Mouse (Mus musculus): ENCODE data around the gene Erp29. TPM values are rescaled to one million over a fixed set of nuclear protein-coding genes. Genes with fewer than 3 reads are reported as not detected.

The Erp29 gene
- polyA plus RNA-seq, 1 experiment from 2014 or later = 167 TPM

- peaks cover 31% of the 10 kb centered on the region for H3K4me1 ChIP-seq
- peak overlapping the region; percentile 69 for H3K9ac ChIP-seq
- no peaks in the 10 kb centered on the region; the same call in 1 of the 2 replicates for H3K27me3 ChIP-seq (replicated peaks)
- 3% methylated on average over 42 of the region's 47 CpGs for WGBS
- H3K4me2 ChIP-seq = peak overlapping the region; percentile 68
- peak overlapping the region; percentile 79 for H3K4me3 ChIP-seq
- peak; percentile 66 for ATAC-seq (replicated peaks)
- peak overlapping the region; percentile 85 for H3K27ac ChIP-seq
- H3K36me3 ChIP-seq (replicated peaks) = peaks cover 6% of the 10 kb centered on the region; the same call in 1 of the 2 replicates
- H3K9me3 ChIP-seq = no peaks in the 10 kb centered on the region
Observed at GRCm38 (mm10) chr5:121384757-121385460, 67.4 kb downstream of the Erp29 start.

DNA sequence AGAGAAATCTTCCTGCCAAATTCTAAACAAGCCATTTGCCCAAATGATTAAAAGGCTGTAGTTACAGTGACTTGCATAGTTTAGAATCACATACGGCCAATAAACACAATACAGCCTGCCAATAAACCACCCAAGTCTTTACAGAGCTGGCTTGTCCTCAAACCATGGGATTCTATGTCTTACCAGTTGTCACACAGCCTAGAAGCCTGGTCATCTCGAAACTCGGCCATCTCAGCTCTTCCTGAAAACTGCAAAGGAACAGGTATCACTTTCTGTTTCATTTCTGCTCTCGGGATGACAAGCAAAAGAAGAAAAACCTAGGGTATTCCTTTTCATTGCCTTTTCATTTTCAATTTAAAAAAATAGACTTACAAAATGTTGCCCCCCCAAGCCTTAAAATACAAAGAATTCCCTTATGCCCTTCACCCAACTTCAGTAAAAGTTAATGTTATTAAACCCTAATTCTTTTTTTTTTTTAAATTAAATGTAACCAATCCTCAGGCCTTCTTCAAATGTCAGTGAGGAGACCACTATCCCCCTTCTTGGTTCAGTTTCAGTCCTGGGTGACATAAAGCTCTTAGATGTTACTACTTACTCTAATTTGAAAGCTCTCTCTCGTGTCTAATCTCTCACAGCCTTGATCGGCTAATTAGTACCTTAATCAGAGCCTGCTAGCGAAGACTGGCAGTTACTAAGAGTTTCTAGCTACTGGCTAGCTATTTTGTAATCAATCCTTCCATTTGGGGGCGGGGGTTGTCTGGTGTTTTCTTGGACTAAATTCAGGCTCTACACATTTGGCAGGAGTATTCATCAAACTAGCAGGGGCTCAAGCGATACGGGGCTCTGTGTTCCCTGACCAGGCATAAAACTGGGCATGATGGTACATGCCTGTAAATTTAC lies 68.2 kb downstream of the Erp29 start:
- Histone ChIP-seq H3K36me3 (replicated peaks) (peaks cover 13% of the 10 kb centered on the region), H3K9me3 (no peaks in the 10 kb centered on the region), H3K4me2 (peak overlapping the region; percentile 68), H3K4me3 (peak overlapping the region; percentile 79), H3K4me1 (peaks cover 31% of the 10 kb centered on the region), H3K27ac (peak overlapping the region; percentile 85), H3K27me3 (replicated peaks) (no peaks in the 10 kb centered on the region; the same call in 1 of the 2 replicates), H3K9ac (peak overlapping the region; percentile 69)
- no peak for ATAC-seq (replicated peaks)
- WGBS = 54% methylated on average over 10 of the region's 10 CpGs

DNA sequence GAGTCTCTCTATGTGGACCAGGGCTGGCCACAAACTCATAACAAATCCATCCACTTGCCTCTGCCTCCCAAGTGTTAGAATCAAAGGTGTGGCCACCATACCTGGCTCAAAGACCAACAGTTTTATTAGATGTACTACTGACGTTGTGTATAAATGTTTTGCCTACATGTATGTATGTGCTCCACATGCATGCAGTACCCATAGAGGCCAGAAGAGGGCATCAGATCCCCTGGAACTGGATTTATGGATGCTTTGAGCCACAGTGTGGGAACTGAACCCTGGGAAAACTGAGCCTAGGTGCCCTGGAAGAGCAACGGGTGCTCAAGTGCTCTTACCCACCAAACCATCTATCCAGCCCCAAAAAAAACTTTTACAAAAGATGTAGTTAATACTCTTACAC lies 71.6 kb downstream of the Erp29 start:
- H3K36me3 ChIP-seq (replicated peaks) = peaks cover 41% of the 10 kb centered on the region
- H3K4me2 ChIP-seq = no peak overlapping the region
- no peak overlapping the region for H3K9ac ChIP-seq
- WGBS = 88% methylated on average over 2 of the region's 2 CpGs
- no peaks in the 10 kb centered on the region for H3K27me3 ChIP-seq (replicated peaks)
- no peak for ATAC-seq (replicated peaks)
- no peak overlapping the region for H3K4me3 ChIP-seq
- no peaks in the 10 kb centered on the region for H3K9me3 ChIP-seq
- H3K4me1 ChIP-seq = peaks cover 25% of the 10 kb centered on the region
- no peak overlapping the region for H3K27ac ChIP-seq

GRCm38 (mm10) chr5:121378678-121379256 lies 73.5 kb downstream of the Erp29 start:
- WGBS = 93% methylated on average over 13 of the region's 13 CpGs
- no peak for ATAC-seq (replicated peaks)
- Histone ChIP-seq H3K4me3 (no peak overlapping the region), H3K27ac (no peak overlapping the region), H3K27me3 (replicated peaks) (no peaks in the 10 kb centered on the region), H3K4me1 (peaks cover 17% of the 10 kb centered on the region), H3K9ac (no peak overlapping the region), H3K36me3 (replicated peaks) (peaks cover 57% of the 10 kb centered on the region), H3K4me2 (no peak overlapping the region), H3K9me3 (no peaks in the 10 kb centered on the region)

Other genes starting within 250 kb of the Erp29 start
- gene Rpl6, start 248.0 kb downstream of the Erp29 start, polyA plus RNA-seq (2015; fragmentation: Nextera tagmentation; extraction: Ambion mirVana) = 336 and 343 TPM in 2 replicates
- gene Hectd4, start 232.3 kb downstream of the Erp29 start, polyA plus RNA-seq (2015; fragmentation: Nextera tagmentation; extraction: Ambion mirVana) = 26.5 and 27.5 TPM in 2 replicates
- gene Trafd1, start 66.9 kb downstream of the Erp29 start, polyA plus RNA-seq (2015; fragmentation: Nextera tagmentation; extraction: Ambion mirVana) = 144 and 150 TPM in 2 replicates
- 53.2 and 56.6 TPM in 2 replicates for gene Naa25, start 54.6 kb downstream of the Erp29 start, polyA plus RNA-seq (2015; fragmentation: Nextera tagmentation; extraction: Ambion mirVana)
- 1.9 and 2.2 TPM in 2 replicates for gene Tmem116, start 613 bp downstream of the Erp29 start, polyA plus RNA-seq (2015; fragmentation: Nextera tagmentation; extraction: Ambion mirVana)
- gene Adam1b, start 50.9 kb upstream of the Erp29 start, polyA plus RNA-seq (2015; fragmentation: Nextera tagmentation; extraction: Ambion mirVana) = 0.09 TPM in 1 of 2 replicates, not detected in the other
- gene Adam1a, start 93.0 kb upstream of the Erp29 start, polyA plus RNA-seq (2015; fragmentation: Nextera tagmentation; extraction: Ambion mirVana) = 5.8 and 7.3 TPM in 2 replicates
- 0.47 TPM in 1 of 2 replicates, not detected in the other for gene Gm42878, start 93.0 kb upstream of the Erp29 start, polyA plus RNA-seq (2015; fragmentation: Nextera tagmentation; extraction: Ambion mirVana)
- gene Mapkapk5, start 93.4 kb upstream of the Erp29 start, polyA plus RNA-seq (2015; fragmentation: Nextera tagmentation; extraction: Ambion mirVana) = 67.5 and 67.7 TPM in 2 replicates
- gene Aldh2, start 141.3 kb upstream of the Erp29 start, polyA plus RNA-seq (2015; fragmentation: Nextera tagmentation; extraction: Ambion mirVana) = 121 and 123 TPM in 2 replicates
- gene Acad12, start 166.4 kb upstream of the Erp29 start, polyA plus RNA-seq (2015; fragmentation: Nextera tagmentation; extraction: Ambion mirVana) = 1.7 and 1.8 TPM in 2 replicates
- 1.6 and 1.8 TPM in 2 replicates for gene Acad10, start 208.0 kb upstream of the Erp29 start, polyA plus RNA-seq (2015; fragmentation: Nextera tagmentation; extraction: Ambion mirVana)
- gene Brap, start 208.1 kb upstream of the Erp29 start, polyA plus RNA-seq (2015; fragmentation: Nextera tagmentation; extraction: Ambion mirVana) = 48.2 and 50.9 TPM in 2 replicates

All from midbrain, embryonic 15.5 days (tissue).